Mouse (Mus musculus) urinary bladder, postnatal 0 days (tissue): ENCODE data around the gene Olfr773. TPM values are rescaled to one million over a fixed set of nuclear protein-coding genes. Genes with fewer than 3 reads are reported as not detected.

ENCODE experiments used
- polyA plus RNA-seq: library from polyadenylated mRNA; unstranded; fragments of >200 nt; fragmentation: Nextera tagmentation; extraction: Ambion mirVana; gene quantifications from 2 replicates; pipeline ENCODE4 v1.2.1, GENCODE M21; 2015

The Olfr773 gene
- polyA plus RNA-seq: not detected in 2 replicates

DNA sequence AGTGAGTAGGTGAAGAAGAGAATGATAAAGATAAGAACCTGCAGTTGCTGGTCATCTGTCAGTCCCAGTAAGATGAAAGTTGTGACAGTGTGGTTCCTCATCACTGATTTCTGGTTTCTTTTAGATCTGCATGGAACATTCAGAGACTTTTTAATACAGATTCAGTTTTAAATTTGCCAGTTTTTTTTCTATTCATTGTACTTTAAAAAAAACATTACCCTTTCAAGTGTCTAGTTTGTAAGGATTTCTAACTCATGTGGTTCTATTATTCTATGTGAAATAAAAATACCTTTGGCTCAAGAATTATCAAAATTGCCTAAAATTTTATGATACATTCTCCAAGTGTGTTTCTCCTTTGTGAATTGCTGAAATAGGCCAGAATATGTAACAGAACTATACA, at the start of gene Olfr773:
TSS of gene Olfr773 (minus strand) at position 101 of the 400 bp plus-strand sequence.

DNA sequence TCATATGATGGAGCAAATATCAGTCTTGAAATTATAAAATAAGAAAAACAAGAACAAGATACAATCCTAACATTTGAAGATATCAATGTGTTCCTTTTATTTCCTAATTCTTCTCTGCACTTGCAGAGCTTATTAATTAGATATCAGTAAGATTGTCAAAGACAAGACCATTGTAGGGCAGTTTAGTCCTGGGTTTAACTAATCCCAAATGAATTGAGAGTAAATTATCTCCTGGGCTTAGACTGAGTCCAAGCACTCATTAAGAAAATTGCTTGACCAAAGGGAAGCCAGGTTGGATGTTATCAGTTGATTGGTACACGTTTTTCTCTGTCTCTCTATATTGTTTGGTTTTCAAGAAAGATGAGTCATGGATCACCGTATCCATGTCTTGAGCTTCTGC, 48.7 kb upstream of the Olfr773 start, which contains the start of gene Olfr774:
TSS of gene Olfr774 (plus strand) at position 301 of the 400 bp plus-strand sequence.

DNA sequence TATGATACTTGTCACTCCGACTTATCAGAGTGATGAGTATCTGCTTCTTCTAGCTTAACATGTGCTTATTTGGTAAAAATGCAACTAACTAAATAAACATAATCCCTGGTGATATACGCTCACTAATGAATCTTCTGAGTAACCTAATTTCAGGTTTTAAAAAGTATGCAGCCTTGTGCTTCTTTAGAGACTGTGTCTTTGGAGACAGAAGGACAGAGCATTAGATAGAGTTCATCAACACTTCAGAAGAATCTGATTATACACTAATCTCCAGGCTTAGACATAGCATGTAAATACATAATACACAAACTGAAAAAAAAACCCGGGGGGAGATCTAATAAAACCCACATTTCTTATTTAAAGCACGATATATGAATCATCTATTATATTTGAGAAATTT, 9.4 kb downstream of the Olfr773 start, which contains the start of gene Olfr772:
TSS of gene Olfr772 (minus strand) at position 101 of the 400 bp plus-strand sequence.

DNA sequence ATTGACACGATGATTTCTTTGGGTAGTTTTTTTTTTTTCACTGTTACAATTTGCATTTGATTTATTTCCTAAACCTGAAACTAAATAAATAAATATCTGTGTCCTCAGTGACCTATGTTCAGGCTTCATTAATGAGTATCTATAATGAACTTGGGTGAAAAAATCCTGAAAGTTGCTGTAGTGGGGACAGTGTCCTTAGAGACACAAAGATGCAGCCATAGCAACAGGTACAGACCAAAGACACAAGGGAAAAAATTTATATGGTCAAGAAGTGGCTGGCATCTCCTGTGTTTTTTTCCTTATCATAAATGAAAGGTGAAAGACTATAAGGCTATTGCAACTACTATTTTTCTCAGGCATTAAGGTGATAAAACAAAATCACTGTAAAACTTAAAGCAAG, 22.6 kb downstream of the Olfr773 start, which contains the start of gene Olfr771:
TSS of gene Olfr771 (minus strand) at position 101 of the 400 bp plus-strand sequence.

DNA sequence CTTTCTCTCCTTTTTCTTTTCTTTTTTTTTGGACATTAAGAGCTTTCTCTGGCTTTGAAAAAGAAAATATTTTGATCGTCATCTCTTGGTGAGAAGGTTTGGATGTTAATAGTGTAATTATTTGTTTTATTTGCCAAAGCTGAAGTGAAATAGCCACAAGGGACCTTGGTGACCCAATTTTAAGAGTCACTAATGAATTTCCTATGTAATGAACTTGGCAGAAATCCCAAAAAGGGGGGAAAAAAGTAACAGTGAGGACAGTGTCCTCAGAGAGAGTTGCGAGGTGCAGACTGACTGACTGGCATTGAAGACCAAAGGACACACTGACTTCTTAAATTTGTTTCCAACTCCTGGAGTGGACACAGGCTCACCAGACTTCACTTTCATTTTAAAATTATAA, 48.3 kb downstream of the Olfr773 start, which contains the start of gene Olfr770:
TSS of gene Olfr770 (minus strand) at position 101 of the 400 bp plus-strand sequence.

Other genes with a start within 250 kb of the Olfr773 start
- gene Mettl7b, start 226.4 kb downstream of the Olfr773 start, polyA plus RNA-seq: 0.34 and 0.73 TPM in 2 replicates
- not detected in 2 replicates for gene Olfr9, start 198.0 kb downstream of the Olfr773 start, polyA plus RNA-seq
- not detected in 2 replicates for gene Olfr763, start 176.6 kb downstream of the Olfr773 start, polyA plus RNA-seq
- gene Olfr764-ps1, start 147.5 kb downstream of the Olfr773 start, polyA plus RNA-seq: not detected in 2 replicates
- gene Olfr765, start 137.4 kb downstream of the Olfr773 start, polyA plus RNA-seq: not detected in 2 replicates
- gene Olfr766-ps1, start 118.4 kb downstream of the Olfr773 start, polyA plus RNA-seq: not detected in 2 replicates
- gene Olfr767, start 104.5 kb downstream of the Olfr773 start, polyA plus RNA-seq: not detected in 2 replicates
- not detected in 2 replicates for gene Olfr768, start 88.0 kb downstream of the Olfr773 start, polyA plus RNA-seq
- not detected in 2 replicates for gene Olfr769, start 69.6 kb downstream of the Olfr773 start, polyA plus RNA-seq
- not detected in 2 replicates for gene Olfr770, start 48.4 kb downstream of the Olfr773 start, polyA plus RNA-seq
- not detected in 2 replicates for gene Olfr771, start 22.7 kb downstream of the Olfr773 start, polyA plus RNA-seq
- gene Olfr772, start 9.5 kb downstream of the Olfr773 start, polyA plus RNA-seq: not detected in 2 replicates
- not detected in 2 replicates for gene Olfr774, start 48.8 kb upstream of the Olfr773 start, polyA plus RNA-seq
- not detected in 2 replicates for gene Olfr775, start 61.0 kb upstream of the Olfr773 start, polyA plus RNA-seq
- not detected in 2 replicates for gene Olfr776, start 71.7 kb upstream of the Olfr773 start, polyA plus RNA-seq
- gene Olfr777, start 84.1 kb upstream of the Olfr773 start, polyA plus RNA-seq: not detected in 2 replicates
- not detected in 2 replicates for gene Olfr780, start 130.7 kb upstream of the Olfr773 start, polyA plus RNA-seq
- not detected in 2 replicates for gene Olfr781, start 141.4 kb upstream of the Olfr773 start, polyA plus RNA-seq
- gene Olfr782, start 161.4 kb upstream of the Olfr773 start, polyA plus RNA-seq: not detected in 2 replicates
- gene Olfr784, start 196.7 kb upstream of the Olfr773 start, polyA plus RNA-seq: not detected in 2 replicates
- not detected in 2 replicates for gene Olfr785, start 218.0 kb upstream of the Olfr773 start, polyA plus RNA-seq
- gene Olfr786, start 239.9 kb upstream of the Olfr773 start, polyA plus RNA-seq: not detected in 2 replicates